Mouse (Mus musculus) cerebellum, adult (tissue): ENCODE data around the gene Iqca.

Source experiments
- ATAC-seq: cut with Nextera tagmentation; 2 replicates; pipeline ENCODE4 v1.9.2; 2017; ENCODE audit warnings: mild to moderate bottlenecking, moderate library complexity, mixed read lengths; ENCODE audit not compliant: insufficient number of reproducible peaks, low FRiP score, low TSS enrichment

The Iqca gene

DNA sequence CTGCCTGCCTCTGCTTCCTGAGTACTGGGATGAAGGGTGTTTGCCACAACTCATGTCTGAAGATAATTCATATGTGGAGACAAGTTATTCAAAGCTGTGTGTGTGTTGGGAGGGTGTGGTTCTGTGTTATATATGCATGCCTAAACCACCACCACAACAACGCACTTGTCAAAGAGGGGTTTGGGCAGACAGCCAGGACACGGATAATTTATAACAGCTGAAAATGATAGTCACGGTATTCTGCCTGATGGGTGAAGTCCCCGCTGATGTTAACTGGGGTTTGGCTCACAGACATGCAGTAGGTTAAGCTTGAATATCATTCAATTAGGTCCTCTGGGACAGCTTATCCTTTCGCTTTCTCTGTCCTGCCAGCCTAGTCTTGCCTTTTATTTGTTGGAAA lies 78.4 kb downstream of the Iqca start:
- ATAC-seq = no peak

DNA sequence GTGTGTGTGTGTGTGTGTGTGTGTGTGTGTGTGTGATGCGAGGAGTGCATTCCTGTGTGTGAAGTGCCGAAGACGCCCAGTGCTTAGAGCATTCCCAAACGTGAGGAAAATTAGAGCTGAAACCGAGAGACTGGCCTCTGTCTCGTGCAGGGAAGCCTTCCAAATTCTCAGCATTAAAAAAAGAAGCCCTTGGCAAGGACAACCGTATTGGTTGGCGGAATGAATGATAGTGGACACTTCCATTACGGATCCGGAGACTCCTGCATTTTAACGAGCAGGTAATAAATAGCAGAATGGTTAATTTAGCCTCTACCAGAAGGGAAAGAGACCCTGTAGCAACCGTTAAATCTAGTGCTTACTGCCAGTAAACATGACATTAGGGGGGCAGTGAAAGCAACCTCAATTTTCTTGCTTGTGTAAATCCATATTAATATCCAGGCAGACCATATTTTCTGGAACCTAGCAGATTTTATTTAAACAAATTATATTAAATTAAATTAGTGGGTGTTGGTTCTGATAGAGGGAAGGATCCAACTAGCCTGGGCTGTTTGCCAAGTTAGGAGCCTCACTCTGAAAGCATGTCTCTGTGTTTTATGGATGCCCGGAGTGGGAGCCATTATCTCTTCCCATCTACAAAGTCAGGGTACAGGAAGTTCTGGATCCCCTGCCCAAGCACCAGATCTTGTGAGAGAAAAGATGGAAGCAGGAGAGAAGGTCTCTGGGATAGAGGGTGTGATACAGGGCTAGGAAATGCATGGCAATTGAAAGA lies 81.2 kb downstream of the Iqca start:
- no peak for ATAC-seq

DNA sequence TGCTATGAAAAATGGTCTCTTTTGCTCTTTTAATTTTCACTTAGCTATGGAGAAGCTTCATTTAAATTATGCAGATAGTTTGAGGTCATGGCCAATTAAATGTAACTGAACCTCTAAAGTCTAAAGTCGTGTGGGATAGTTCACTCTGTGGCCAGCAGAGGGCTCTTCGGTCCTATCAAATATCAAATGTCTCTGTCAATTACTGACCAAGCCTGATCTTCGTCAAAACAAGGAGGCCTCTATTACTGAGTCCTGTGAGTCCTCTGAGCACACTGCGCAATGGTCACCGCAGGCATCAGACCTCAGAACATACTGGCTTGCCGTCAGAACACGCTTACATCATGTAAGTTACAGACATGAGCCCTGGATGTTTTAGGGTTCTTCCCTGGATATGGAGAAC lies 92.6 kb downstream of the Iqca start:
- ATAC-seq = peak; percentile 60

DNA sequence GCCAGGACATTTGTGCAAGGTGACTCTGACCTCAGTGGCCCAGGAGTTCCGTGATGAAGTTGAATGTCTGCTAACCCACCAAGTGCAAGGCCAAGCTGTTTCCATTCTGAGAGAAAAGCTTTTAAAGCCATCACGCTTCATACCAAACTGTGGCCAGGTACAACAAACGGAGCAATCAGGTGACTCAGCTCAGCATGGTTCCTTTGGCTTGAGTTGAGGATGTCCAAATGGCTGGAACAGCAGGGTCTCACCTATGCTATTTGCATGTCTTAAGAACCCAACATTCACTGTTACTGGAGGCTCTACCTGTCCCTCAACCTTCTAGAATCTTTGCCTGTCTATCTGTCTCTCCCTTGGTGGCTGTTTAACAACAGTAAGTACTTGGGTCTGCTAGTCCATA lies 93.1 kb downstream of the Iqca start:
- no peak for ATAC-seq

DNA sequence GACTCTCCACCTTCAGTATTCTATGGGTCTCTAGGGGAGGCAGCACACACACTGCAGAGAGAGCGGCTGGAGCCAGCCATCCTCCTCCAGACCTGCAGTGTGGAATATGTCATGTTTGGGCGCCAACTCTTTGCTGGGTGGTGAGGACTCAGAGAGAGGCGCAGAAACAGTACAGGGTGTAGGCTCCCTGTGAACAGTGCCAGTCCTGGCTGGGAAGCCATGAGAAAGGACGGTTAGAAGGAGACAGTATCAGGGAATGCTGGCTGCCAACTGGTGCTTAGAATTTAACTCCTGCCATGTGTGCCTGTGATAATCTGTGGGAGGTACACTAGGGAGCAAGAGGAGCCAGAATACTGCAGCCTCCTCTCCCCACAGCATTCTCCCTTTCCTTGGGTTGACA lies 98.2 kb downstream of the Iqca start:
- ATAC-seq = no peak

DNA sequence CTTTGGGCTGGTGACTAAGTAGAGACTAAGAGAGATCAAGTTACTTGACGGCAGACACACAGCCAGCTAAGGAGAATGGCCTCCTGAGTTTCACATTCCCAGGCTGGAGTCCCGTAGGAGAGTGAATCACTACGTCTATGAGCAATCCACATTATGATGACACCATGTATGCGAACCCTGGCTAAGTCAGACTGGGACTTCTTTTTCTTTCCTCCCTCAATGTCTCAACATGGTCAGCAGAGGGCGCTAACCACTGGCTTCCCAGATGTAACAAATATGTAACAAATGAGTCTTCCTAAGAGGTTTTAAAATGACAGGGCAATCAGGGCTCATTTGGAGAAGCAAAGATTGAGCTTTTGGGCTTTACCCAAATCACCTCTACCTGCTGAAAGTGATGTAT lies 101.9 kb downstream of the Iqca start:
- no peak for ATAC-seq

DNA sequence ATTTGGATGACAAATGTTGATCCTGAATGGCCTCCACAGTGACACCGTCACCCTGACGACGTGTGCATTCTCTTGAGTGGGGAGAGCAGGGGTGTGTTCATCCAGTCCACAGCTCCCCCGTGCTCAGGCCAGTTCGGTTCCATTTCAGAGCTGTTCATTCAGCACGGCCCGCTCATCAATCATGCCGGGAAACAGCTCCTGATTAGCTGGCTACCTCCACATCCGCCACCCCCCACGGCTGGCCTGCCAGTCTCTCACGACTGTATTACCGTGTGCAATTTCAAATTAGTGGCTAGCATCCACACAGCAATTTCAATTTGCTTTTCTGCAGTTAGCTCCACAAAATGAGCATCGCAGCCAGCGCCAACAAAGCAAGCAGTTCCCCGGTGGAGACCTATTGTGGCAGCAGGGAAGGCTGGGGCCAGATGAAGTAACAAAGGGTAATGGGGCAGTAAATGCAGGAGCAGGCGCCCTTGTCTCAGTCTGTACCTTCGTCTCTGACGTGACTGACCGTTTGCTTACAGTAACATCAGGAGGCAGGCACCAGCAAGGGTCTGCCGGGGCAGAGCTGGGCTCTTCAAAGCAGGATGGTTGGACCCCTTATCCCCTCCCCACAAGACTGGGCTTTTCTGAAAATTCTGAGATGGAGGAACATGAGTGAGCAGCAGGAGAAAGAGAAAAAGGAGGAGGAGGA lies 103.0 kb downstream of the Iqca start:
- ATAC-seq = no peak

DNA sequence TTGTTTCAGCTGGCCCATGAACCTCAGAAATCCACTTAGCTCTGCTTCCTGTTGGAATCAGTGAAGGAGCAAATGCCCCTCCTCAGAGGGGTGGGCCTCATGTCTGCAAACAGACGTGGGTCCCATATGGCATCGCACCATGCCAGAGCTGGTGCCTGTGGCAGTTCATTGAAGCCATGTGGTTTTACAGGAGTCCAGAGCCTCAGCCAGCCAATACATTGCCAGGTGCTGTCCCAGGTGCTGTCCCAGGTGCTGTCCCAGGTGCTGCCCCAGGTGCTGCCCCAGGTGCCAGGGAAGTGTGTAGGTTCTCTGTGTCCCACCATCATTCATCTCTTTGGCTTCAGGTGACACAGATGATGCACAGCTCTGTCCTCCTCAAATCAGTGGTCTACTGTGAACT lies 124.9 kb downstream of the Iqca start:
- ATAC-seq = no peak

DNA sequence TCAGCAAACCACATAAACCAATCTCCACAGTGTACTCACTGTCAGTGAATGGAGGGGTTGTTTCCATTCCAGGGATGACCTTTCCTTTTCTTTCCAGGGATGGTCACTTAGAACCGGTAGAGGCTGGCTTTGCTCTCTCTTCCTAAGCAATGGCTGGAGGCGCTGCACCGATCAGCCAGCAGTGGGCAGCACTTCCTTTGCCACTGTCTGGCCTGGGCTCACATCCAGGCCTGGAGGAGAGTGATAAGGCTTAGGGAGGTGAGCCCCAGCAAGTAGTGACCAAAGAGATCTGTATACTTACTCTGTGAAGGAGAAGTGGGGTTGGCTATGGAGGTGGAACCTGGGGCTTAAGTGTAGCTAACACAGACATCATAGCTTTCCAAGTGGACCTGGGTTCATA lies 126.3 kb downstream of the Iqca start:
- no peak for ATAC-seq

DNA sequence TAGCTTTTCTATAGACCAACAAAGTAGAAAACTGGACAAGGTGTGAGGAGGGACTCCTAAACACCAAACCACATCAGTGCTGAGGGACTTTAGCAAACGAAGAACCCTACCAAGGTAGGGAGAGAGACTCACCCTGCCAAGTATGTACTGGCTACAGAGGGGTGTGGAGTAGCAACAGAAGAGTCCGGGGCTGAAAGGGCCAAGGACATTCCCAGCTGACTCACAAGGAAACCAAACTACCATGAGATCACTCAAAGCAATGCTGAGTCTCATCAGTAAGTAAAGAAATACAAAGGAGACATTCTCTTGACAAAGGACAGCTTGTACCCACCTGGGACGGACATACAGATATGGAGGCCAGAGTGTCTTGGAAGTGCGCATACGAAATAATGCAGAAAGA lies 132.9 kb downstream of the Iqca start:
- no peak for ATAC-seq

DNA sequence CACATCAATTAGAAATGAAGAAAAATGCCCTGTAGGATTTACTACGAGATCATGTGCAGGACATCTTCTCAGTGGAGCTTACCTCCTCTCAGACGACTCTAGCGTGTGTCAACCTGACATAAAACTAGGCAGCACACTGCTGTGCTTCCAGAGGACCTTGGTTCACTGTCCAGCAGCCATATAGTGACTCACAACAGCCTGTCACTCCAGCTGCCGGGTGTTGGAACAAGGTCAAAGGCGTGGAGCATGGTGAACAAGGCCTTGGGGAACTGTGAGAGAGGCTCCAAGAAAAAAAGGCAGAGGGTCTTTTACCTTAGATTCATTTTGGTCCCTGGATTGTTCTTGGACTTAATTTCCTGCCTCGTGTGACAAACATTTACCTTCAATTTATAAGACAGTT lies 135.1 kb downstream of the Iqca start:
- no peak for ATAC-seq

DNA sequence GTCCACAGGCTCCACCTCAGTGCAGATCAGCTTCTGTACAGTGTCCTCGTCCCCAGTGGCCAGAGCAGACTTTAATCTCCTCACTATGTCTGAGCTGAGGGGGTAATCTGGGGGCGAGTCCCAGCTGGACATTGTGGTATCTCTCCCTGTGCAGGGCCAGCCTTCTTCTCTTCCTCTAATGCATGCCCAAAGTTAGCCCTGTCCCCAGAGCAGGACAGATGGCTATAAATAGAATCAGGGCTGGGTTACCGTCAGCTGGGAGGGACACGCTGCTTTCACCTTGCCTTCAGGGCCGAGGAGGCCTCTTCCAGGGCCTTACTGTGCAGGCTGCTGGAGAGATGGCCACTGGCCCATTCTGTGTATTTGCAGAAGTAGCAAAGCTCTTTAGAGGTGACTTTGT lies 138.8 kb downstream of the Iqca start, which contains the start of gene Asb18:
TSS of gene Asb18 (minus strand) at position 221 of the 400 bp plus-strand sequence.
- no peak for ATAC-seq

DNA sequence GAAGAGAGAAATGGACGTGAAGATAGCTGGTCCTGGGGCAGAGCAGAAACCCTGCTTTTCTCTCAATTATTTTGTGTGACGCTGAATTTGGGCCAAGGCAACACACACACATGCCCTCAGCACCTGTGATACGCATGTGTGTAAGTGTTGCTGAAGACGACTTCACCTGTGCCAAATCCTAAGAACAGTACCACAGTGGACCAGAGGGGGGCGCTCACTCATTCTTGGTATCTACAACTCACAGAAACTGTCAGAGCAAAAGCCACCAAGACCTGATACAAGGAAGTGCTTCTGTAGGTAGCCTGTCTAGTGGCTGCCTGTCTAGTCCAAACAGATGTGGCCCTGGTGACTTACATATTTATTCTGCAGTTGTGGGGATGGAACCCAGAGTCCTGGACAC lies 139.9 kb downstream of the Iqca start:
- no peak for ATAC-seq

DNA sequence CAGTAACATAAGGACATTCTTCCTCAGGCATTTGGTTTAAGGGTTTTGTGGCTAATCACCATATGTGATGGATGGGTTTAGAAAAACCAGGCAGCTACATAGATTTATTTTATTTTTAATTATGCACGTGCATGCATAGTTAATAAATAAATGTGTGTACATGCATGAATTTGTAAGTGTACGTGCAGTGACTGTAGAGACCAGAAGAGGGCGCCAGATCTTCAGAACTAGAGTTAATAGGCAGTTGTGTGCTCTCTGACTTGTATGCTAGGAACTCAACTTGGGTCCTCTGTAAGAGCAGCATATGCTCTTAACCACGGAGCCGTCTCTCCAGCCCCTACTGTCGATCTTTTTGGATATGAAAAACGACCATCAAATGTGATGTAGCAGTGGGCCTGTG lies 140.4 kb downstream of the Iqca start:
- no peak for ATAC-seq

DNA sequence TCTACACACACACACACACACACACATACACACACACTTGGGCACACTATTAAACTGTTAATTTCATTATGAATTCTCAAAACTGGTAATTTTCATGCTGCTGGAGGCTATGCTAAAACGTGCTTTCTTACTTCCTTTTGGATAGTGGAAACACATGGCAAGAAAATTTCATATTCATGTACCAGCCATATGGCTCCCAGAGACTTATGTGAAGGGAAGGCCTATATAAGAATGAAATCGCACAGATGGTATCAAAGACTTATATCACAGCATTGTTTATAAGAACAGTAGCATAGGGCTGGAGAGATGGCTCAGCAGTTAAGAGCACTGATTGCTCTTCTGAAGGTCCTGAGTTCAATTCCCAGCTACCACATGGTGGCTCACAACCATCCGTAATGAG lies 141.0 kb downstream of the Iqca start:
- no peak for ATAC-seq

DNA sequence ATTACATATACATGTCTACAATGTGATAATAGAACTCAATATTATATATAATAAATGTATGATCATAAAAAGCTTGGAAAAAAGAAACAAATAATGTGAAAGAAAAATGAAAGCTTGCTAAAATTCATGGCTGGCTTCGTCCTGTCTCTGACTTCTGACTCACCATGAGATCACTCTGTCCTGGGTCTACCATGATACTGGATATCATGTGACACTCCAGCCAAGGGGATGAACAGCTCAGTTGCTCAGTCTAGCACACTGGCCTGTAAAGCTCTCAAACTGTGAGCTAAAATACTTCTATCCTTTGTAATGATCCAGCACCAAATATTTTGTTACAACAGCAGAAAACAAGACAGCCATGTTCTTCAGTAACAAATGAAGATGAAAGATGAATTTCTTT lies 143.1 kb downstream of the Iqca start:
- ATAC-seq = no peak

DNA sequence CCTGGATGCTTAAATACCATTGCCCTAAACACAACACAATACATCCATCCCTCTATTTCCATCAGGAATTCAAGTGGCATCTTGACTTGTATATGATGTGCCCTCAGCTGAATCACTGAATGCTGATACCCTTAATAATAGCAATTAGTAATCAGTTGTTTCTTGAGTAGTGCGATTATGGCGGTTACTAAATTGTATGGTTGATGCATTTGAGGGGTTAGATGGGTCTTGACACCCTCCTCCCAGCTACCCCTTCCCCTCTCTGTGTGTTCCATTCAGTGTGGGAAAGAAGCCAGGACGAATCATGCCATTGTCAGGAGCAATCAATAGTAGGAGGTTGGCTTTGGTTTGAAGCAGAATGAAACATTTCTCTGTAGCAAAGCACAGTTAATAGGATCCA lies 144.0 kb downstream of the Iqca start:
- no peak for ATAC-seq

DNA sequence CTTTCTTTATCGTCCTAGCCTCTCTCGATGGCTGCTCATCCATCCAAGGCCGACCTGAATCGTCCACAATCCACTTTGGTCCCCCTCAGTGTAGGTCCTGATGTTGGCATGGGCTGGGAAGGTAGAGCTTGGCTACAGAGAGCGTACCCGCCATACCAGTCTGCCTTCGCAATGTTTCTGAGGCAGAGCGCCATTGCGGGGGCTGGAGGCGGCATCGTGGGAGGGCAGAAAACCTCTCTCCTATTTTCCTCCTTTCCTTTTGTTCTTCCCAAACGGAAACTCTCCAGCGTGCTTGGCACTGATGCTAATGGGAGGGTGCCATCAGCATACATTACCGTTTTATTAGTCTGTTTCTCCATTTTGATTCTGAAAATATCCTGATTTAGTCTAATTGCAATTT lies 146.5 kb downstream of the Iqca start:
- ATAC-seq = no peak

DNA sequence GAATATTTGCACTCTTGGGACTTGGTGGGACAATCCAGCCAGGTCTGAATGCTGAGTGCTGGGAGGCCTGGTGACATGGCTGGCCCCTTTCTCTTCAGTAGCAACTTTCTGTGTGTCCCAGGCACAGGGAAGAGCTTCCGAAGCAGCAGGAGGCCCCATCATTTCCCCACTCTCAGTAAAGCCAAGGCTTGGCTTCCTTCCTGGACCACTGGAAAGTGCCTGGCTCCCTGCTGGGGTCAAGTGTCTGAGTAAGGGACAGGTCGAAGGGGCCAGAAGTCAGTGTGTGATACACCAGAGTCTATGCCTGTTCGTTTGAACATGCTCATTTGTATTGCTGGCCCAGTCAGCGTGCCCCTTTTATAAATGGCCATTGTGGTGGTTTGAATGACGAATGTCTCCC lies 152.2 kb downstream of the Iqca start:
- ATAC-seq = no peak

DNA sequence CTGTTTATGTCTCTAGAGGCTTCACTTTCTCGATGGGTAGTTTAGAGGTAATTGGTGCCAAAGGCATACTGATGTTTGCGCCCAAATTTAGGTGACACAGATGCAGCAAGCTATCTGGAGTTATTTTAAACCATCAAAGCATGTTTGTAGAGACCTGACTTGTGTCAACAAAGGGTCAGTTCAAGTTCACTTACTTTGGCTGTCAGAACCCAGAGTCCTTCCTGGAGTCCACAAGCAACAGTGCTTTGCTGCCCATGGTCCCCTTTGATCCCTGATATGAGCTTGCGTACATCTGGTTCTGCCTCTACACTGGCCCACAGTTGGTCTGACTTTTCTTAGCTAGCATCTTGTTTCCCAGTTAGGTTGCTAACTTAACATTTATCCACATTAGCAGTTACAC lies 153.3 kb downstream of the Iqca start:
- no peak for ATAC-seq

DNA sequence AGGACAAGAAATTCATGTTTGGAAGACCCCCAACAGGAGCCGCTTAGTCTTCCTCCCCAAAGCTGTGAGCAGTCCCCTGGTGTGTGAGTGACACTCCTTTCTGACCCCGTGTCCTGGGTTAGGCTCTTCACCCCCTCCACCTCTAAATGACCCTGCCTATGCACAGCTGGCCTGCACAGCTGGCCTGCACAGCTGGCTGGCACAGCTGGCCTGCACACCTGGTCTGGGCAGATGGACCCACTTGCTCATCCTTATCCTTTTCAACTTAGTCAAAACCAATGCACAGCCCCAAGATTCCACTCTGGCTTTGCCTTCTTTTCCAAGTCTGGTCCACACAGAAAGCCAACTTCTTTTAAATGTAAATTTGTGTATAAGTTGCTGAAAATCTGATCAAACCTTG lies 154.5 kb downstream of the Iqca start:
- no peak for ATAC-seq

DNA sequence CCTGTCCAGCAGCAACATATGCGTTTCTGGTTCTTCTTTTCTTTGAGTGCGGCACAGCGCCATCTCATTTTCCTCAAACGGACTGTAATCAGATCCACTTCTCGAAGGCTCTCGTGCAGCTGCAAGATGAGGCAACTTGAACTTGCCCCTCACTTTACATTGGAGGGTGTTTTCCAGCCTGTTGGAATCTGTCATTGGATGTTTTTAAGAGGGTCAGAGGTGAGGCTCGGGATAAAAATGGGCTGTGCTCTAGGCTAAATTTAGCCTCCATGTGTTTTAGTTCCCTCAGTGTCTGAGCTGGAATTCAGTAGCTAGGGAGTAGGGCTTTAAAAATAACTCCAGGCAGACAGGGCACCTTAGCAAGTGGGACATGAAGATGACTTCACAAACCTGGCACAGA lies 155.1 kb downstream of the Iqca start:
- ATAC-seq = no peak
